Mouse (Mus musculus): ENCODE results near the gene Cideb. TPM values are rescaled to one million over a fixed set of nuclear protein-coding genes. Genes with fewer than 3 reads are reported as not detected.
A peak's percentile ranks its signal among the peaks of the same experiment; 100 is the strongest.

Gene Cideb
- polyA plus RNA-seq, 1 experiment from 2014 or later: not detected

DNA sequence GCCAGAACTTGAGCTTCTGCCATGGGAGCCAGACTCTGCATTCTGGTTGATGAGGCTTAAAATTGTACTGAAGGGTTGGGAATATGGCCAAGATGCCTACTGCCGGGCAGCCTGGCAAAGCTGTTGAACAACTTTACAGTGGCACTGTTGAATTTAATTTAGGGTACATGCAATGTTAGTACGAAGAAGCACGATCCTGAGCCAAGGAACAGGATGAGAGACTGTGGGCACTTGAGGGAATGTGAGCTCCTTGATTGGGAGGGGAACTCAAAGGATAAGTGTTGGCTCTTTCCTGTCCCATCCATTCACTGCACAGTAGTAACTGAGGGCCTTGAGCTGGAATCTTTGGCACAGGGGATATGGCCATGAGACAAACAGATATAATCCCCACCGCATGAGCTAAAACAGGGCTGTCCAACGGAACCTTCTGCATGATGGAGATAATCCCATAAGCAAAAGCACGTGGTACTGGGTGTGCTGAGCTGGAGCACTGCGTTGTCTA is 27.7 kb downstream of the Cideb start:
- WGBS: 54% methylated on average over 7 of the region's 7 CpGs
- H3K9me3 ChIP-seq (ENCODE audit: control insufficient read depth, low read length): no peaks in the 10 kb centered on the region
- H3K36me3 ChIP-seq (ENCODE audit: control insufficient read depth, insufficient read depth): no peaks in the 10 kb centered on the region
- no peak overlapping the region for H3K4me2 ChIP-seq (ENCODE audit: low read length)
- no peak overlapping the region for H3K4me3 ChIP-seq (replicated peaks; ENCODE audit: low read length)
- ATAC-seq: peak; percentile 80
- H3K9ac ChIP-seq (replicated peaks; ENCODE audit: low read depth, low read length): no peak overlapping the region
- H3K4me1 ChIP-seq (replicated peaks; ENCODE audit: control insufficient read depth, insufficient read depth, low read length): peaks cover 10% of the 10 kb centered on the region
- peak overlapping the region; percentile 63 for H3K27ac ChIP-seq (ENCODE audit: low read length)
- H3K27me3 ChIP-seq (replicated peaks; ENCODE audit: control insufficient read depth, insufficient read depth, low read length): no peaks in the 10 kb centered on the region

DNA sequence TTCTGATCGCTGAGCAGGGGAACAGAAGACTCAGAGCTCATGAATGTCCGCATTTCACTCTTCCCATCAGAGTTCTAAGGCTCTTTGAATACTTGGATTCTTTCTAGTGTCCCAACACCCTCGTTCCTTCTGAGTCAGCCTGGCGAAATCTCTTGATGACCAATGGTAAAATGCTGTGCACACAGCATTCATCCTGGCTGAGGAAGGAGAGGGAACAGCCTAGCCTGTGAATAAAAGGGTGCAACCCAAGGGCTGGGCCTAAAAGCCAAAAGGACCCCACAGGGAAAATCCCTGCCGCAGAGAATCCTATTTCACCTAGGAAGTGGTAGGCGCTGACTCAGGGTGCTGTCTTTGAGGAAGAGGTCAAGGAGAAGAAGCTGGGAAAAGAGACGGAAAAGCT is 28.1 kb downstream of the Cideb start:
- Histone ChIP-seq H3K36me3 (ENCODE audit: control insufficient read depth, insufficient read depth) (no peaks in the 10 kb centered on the region), H3K4me3 (replicated peaks; ENCODE audit: low read length) (no peak overlapping the region), H3K27me3 (replicated peaks; ENCODE audit: control insufficient read depth, insufficient read depth, low read length) (no peaks in the 10 kb centered on the region), H3K4me1 (replicated peaks; ENCODE audit: control insufficient read depth, insufficient read depth, low read length) (peaks cover 10% of the 10 kb centered on the region), H3K9me3 (ENCODE audit: control insufficient read depth, low read length) (no peaks in the 10 kb centered on the region), H3K27ac (ENCODE audit: low read length) (peak overlapping the region; percentile 63; the same call in 1 of the 2 replicates), H3K4me2 (ENCODE audit: low read length) (no peak overlapping the region), H3K9ac (replicated peaks; ENCODE audit: low read depth, low read length) (no peak overlapping the region)
- peak; percentile 40; the same call in 1 of the 2 replicates for ATAC-seq
- WGBS: 58% methylated on average over 7 of the region's 7 CpGs

DNA sequence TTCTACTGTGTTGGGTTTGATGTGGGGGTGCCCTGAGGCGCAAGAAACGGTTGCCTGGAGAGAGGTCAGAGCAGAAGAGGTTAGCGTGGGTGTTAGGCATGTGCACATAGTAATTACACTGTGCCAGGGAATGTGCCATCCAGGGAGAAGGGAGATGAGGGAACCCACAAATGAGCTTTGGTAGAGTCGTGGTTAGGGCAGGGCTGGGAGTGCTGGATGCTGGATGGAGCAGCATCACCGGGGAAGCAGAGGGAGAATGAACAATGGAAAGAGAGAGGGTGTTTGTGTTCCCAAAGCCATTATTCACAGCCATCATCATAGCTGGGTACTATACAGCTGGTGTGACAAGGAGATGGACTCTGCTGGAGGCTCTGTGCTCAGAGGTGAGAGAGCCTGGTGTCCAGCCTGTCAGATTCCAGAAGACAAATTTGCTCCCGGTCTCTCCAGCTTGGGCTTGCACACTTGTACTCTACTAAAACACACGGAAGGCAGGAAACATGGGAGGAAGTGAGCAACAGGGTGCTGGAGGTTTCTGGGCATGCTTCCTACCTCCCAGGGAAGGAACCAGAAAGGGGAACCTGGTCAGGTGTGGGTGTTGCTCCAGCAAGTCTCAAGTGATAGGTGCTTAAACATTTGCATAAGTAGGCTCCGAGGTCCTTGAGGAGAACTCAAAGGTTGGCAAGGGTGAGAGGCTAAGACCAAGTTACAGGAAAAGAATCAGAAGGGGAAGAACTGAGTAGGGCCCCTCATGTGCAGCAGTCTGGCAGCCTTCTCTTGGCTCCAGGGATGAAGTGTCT is 30.2 kb downstream of the Cideb start:
- no peak overlapping the region for H3K9ac ChIP-seq (replicated peaks; ENCODE audit: low read depth, low read length)
- peaks cover 10% of the 10 kb centered on the region for H3K4me1 ChIP-seq (replicated peaks; ENCODE audit: control insufficient read depth, insufficient read depth, low read length)
- H3K9me3 ChIP-seq (ENCODE audit: control insufficient read depth, low read length): no peaks in the 10 kb centered on the region
- WGBS: 78% methylated on average over 8 of the region's 8 CpGs
- no peaks in the 10 kb centered on the region for H3K27me3 ChIP-seq (replicated peaks; ENCODE audit: control insufficient read depth, insufficient read depth, low read length)
- ATAC-seq: no peak
- H3K36me3 ChIP-seq (ENCODE audit: control insufficient read depth, insufficient read depth): no peaks in the 10 kb centered on the region
- no peak overlapping the region for H3K4me3 ChIP-seq (replicated peaks; ENCODE audit: low read length)
- no peak overlapping the region for H3K4me2 ChIP-seq (ENCODE audit: low read length)
- no peak overlapping the region for H3K27ac ChIP-seq (ENCODE audit: low read length)

DNA sequence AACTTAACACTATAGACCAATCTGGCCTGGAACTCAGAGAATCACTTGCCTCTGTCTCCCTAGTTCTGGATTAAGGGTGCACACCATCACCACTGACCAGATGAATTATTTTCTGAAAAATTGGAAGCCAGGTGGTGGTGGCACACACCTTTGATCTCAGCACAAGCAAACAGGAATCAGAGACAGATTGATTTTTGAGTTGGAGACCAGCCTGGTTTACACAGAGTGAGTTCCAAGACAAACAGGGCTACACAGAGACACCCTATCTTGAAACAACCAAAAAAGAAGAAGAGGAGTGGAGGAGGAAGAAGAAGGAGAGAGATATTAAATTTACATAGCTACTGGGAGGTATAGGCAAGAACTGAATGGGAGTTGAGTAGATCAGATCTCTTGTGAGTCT is 32.0 kb downstream of the Cideb start:
- Histone ChIP-seq H3K4me1 (replicated peaks; ENCODE audit: control insufficient read depth, insufficient read depth, low read length) (peaks cover 18% of the 10 kb centered on the region), H3K27me3 (replicated peaks; ENCODE audit: control insufficient read depth, insufficient read depth, low read length) (no peaks in the 10 kb centered on the region), H3K4me3 (replicated peaks; ENCODE audit: low read length) (no peak overlapping the region), H3K4me2 (ENCODE audit: low read length) (no peak overlapping the region), H3K9me3 (ENCODE audit: control insufficient read depth, low read length) (no peaks in the 10 kb centered on the region), H3K36me3 (ENCODE audit: control insufficient read depth, insufficient read depth) (no peaks in the 10 kb centered on the region), H3K9ac (replicated peaks; ENCODE audit: low read depth, low read length) (no peak overlapping the region), H3K27ac (ENCODE audit: low read length) (no peak overlapping the region)
- ATAC-seq: no peak

DNA sequence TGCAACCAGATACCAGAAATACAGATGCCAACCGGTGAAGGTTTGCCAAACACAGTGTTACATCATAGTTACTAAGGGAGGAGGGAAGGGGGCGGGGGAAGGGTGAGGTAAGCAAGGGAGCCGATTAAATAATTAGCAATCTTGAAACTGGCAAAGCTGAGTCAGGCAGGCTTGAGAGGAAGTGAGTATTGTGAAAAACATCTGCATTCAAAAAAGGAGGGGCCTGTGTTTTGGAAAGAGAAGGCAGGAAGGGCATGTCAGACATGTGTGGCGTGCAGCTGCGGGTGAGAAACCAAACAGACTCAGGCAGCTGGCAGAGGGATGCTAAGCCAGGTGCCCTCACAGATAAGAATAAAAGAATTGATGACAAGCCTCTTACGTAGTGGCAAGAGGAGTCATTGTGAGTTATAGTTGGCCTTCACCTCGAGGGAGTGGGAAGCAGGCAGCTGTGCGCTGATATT is 33.8 kb downstream of the Cideb start:
- no peaks in the 10 kb centered on the region for H3K9me3 ChIP-seq (ENCODE audit: control insufficient read depth, low read length)

DNA sequence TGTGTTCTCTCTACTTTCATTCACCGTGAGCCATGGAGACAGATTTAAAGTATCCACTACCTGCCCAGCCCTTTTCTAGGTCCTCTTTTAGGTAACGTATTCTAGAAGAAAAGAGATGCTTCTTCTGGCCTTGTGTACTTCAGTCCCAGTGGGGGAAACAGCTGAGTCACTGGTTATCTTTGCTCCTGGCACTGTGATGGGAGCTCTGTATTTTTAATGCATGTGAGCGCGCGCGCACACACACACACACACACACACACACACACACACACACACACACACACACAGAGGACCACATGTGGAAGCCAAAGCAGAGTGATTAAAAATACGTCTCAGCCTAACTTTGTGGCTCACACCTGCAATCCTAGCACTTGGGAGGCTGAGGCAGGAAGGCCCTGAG is 34.8 kb downstream of the Cideb start:
- no peak overlapping the region for H3K4me3 ChIP-seq (replicated peaks; ENCODE audit: low read length)
- WGBS: 94% methylated on average over 7 of the region's 7 CpGs
- no peak overlapping the region for H3K4me2 ChIP-seq (ENCODE audit: low read length)
- peaks cover 11% of the 10 kb centered on the region for H3K4me1 ChIP-seq (replicated peaks; ENCODE audit: control insufficient read depth, insufficient read depth, low read length)
- no peaks in the 10 kb centered on the region for H3K36me3 ChIP-seq (ENCODE audit: control insufficient read depth, insufficient read depth)
- H3K9me3 ChIP-seq (ENCODE audit: control insufficient read depth, low read length): no peaks in the 10 kb centered on the region
- no peak for ATAC-seq
- no peak overlapping the region for H3K27ac ChIP-seq (ENCODE audit: low read length)
- no peak overlapping the region for H3K9ac ChIP-seq (replicated peaks; ENCODE audit: low read depth, low read length)
- no peaks in the 10 kb centered on the region for H3K27me3 ChIP-seq (replicated peaks; ENCODE audit: control insufficient read depth, insufficient read depth, low read length)

More for the DNA sequence above, 33.8 kb downstream of the Cideb start:
- Histone ChIP-seq H3K4me3 (replicated peaks; ENCODE audit: low read length) (no peak overlapping the region), H3K4me2 (ENCODE audit: low read length) (no peak overlapping the region), H3K27me3 (replicated peaks; ENCODE audit: control insufficient read depth, insufficient read depth, low read length) (no peaks in the 10 kb centered on the region), H3K36me3 (ENCODE audit: control insufficient read depth, insufficient read depth) (no peaks in the 10 kb centered on the region), H3K27ac (ENCODE audit: low read length) (no peak overlapping the region), H3K9ac (replicated peaks; ENCODE audit: low read depth, low read length) (no peak overlapping the region), H3K4me1 (replicated peaks; ENCODE audit: control insufficient read depth, insufficient read depth, low read length) (peaks cover 11% of the 10 kb centered on the region)
- WGBS: 64% methylated on average over 8 of the region's 8 CpGs
- ATAC-seq: no peak

DNA sequence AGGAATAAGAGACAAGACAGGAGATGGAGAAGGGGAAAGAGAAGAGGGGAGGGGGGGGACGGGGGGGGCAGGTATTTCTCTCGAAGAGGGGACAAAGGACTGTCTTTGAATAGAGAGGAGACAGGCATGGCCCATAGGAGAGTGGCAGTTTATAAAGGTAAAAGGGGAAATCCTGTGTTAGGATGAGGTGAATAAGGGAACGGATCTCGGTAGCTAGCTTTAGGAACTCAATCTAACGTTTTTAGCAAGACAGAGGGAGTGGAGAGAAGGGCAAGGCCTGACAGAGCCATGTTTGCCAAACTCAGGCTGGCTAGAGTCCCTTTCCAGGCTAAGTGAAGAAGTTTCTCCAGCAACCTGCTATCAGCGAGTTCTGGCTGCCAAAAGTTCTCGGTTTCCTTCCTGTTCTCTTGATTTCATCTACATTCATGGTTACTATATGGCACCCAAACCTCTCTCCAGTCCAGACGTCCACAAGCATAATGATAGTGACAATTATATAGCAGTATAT is 35.8 kb downstream of the Cideb start:
- Histone ChIP-seq H3K4me1 (replicated peaks; ENCODE audit: control insufficient read depth, insufficient read depth, low read length) (peaks cover 11% of the 10 kb centered on the region), H3K27ac (ENCODE audit: low read length) (peak overlapping the region; percentile 29; the same call in 1 of the 2 replicates), H3K27me3 (replicated peaks; ENCODE audit: control insufficient read depth, insufficient read depth, low read length) (no peaks in the 10 kb centered on the region), H3K9me3 (ENCODE audit: control insufficient read depth, low read length) (no peaks in the 10 kb centered on the region), H3K9ac (replicated peaks; ENCODE audit: low read depth, low read length) (peak overlapping the region; percentile 80), H3K4me2 (ENCODE audit: low read length) (peak overlapping the region; percentile 78), H3K36me3 (ENCODE audit: control insufficient read depth, insufficient read depth) (peaks cover 2% of the 10 kb centered on the region; the same call in 1 of the 2 replicates), H3K4me3 (replicated peaks; ENCODE audit: low read length) (peak overlapping the region; percentile 68)
- ATAC-seq: peak; percentile 6; the same call in 1 of the 2 replicates
- 43% methylated on average over 8 of the region's 8 CpGs for WGBS

DNA sequence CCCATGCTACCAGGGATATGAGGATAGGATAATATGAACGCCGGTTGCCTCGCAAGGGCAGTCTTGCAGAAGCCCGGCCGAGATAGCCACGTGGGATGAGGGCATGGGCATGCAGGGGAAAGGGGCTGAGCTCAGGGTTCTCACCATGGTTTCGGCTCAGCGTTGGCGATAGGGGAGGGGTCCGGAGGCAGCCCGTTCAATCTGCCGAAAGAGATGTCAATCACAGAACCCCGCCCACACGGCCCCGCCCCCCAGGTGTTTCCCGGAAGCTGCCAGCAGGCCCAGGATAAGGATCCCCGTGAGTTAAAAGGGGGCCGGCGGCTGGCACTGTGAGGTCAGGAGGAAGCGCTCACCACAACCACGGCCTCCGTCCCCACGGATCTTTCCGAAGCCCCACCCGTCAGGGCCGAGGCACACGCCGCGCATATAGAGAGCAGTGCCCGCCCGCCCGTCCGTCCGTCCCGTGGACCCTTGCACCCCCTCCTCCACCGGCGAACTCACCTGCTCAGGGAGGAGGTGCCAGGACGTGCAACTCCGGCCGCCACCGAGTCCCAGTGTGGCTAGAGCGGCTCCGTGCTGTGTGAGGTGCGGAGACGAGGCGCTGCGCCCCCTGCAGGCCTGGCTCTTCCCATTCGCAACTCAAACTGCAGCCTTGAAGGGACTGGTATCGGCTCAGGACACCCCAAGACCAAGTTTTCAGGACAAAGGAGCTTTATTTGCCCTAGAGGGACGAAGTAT is 36.4 kb downstream of the Cideb start, which contains the start of gene Rabggta:
Rabggta (minus strand) TSS at position 564 of the 738 bp plus-strand sequence.
- Histone ChIP-seq H3K4me3 (replicated peaks; ENCODE audit: low read length) (peak within 1 kb of the TSS; percentile 68), H3K36me3 (ENCODE audit: control insufficient read depth, insufficient read depth) (peaks cover 2% of the 10 kb centered on the region; the same call in 1 of the 2 replicates), H3K9me3 (ENCODE audit: control insufficient read depth, low read length) (no peaks in the 10 kb centered on the region), H3K9ac (replicated peaks; ENCODE audit: low read depth, low read length) (peak within 1 kb of the TSS; percentile 80), H3K27me3 (replicated peaks; ENCODE audit: control insufficient read depth, insufficient read depth, low read length) (no peaks in the 10 kb centered on the region), H3K4me2 (ENCODE audit: low read length) (peak within 1 kb of the TSS; percentile 78), H3K4me1 (replicated peaks; ENCODE audit: control insufficient read depth, insufficient read depth, low read length) (peaks cover 11% of the 10 kb centered on the region), H3K27ac (ENCODE audit: low read length) (peak within 1 kb of the TSS; percentile 74)
- ATAC-seq: peak; percentile 96
- under 1% methylated on average over 50 of the region's 50 CpGs for WGBS

DNA sequence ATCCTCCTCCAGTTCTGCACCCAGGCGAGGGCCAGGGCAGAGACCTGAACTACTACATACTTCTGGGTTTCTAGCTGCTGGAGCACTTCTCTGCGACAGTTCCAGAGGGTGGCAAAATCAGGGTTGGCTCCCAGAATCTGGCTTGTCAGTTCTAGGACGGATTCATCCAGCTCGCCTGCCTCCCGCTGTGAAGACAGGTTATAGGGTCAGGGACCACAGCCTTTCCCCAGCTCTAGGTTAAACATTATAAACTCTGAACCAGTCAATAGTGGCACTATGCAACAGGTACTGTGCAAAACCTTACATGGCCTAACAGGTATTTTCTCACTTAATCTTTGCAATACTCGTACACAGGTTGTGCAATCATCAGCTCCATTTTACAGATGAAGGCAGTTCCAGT is 37.2 kb downstream of the Cideb start:
- H3K27ac ChIP-seq (ENCODE audit: low read length): no peak overlapping the region
- no peak for ATAC-seq
- no peak overlapping the region; the same call in 1 of the 2 replicates for H3K9ac ChIP-seq (replicated peaks; ENCODE audit: low read depth, low read length)
- H3K9me3 ChIP-seq (ENCODE audit: control insufficient read depth, low read length): no peaks in the 10 kb centered on the region
- H3K27me3 ChIP-seq (replicated peaks; ENCODE audit: control insufficient read depth, insufficient read depth, low read length): no peaks in the 10 kb centered on the region
- peaks cover 11% of the 10 kb centered on the region for H3K4me1 ChIP-seq (replicated peaks; ENCODE audit: control insufficient read depth, insufficient read depth, low read length)
- H3K36me3 ChIP-seq (ENCODE audit: control insufficient read depth, insufficient read depth): peaks cover 2% of the 10 kb centered on the region; the same call in 1 of the 2 replicates
- H3K4me2 ChIP-seq (ENCODE audit: low read length): peak overlapping the region; percentile 78
- H3K4me3 ChIP-seq (replicated peaks; ENCODE audit: low read length): peak overlapping the region; percentile 68
- WGBS: 83% methylated on average over 6 of the region's 6 CpGs
